Mouse (Mus musculus) cerebellum, postnatal 4 days (tissue): ENCODE measurements around the gene Cyb5d2.
"Not testable (repeated sequence)": the region's sequence is repeated elsewhere in the genome, so short reads cannot be mapped to it uniquely, and the experiment has no call there.

Experiments used
- DNase-seq, 2 experiments: peaks; one replicate each; pipeline ENCODE4 v3.0.0; 2022; ENCODE audit warnings: low spot score in 2 of 2, mixed read lengths in 1 of 2

Gene Cyb5d2

DNA sequence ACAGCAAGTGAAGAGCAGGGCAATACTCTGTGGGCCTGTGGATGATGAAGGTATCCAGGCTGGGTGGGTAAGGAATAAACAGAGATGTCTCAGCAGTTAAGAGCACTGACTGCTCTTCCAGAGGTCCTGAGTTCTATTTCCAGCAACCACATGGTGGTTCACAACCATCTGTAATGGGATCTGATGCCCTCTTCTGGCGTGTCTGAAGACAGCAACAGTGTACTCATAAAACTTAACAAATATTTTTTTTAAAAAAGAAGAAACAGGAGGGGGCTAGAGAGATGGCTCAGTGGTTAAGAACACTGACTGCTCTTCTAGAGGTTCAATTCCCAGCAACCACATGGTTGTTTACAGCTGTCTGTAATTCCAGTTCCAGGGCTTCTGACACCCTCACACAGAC lies 23.3 kb downstream of the Cyb5d2 start:
- not testable (repeated sequence) for DNase-seq

DNA sequence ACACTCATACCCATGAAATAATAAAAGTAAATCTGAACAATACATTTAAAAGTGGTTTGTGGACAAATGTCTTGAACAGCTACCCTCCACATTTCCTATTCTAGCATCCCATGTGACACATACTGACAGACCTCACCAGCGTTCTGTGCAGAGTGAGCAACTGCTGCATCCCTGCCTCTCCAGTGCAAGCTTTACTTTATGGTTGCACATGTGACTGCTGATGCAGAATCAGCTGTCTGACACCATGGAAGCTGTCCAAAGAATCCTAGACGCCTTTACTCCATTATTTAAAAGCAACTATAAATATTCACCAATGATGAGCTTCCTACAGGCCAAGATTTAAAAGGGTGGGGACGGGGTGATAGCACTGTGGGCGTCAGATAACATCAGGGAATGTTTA lies 24.5 kb downstream of the Cyb5d2 start:
- no peak for DNase-seq

DNA sequence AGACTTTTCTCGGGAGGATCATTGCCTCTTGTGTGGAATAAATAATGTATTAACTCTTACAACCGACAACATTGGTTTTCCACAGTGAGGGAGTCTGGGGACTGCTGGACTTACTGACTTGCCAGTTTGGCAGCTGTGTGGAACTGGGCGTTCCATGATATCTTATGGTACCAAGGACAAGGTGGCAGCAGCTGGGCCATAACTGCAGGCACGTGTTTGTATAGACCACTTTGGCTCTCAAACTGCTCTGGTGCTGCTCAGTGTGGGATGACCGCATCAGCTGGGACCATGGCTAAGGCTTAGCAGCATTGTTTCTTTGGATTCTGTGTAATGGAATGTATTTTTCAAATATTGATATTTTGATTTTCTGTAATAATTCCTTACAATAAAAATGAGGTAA lies 25.1 kb downstream of the Cyb5d2 start:
- DNase-seq: no peak

DNA sequence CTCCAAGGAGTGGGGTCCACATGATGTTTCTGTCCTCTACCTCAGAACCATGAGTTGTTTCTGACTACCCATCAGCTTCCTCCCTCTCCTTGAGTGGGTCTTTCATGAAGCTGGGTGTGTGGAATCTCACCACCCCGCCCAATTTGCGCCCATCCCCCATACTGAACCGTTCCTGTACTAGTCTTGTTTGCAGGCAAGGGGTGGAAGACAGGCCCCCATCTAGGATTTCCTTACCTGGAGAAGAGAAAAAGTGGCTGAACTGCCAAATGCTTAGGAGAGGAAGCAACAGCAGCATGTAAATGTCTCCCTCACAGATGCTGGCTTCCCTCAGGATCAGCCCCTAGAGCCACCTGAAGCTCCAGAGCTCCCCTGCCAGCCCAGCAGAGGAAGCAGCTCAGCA lies 25.6 kb downstream of the Cyb5d2 start:
- no peak for DNase-seq

DNA sequence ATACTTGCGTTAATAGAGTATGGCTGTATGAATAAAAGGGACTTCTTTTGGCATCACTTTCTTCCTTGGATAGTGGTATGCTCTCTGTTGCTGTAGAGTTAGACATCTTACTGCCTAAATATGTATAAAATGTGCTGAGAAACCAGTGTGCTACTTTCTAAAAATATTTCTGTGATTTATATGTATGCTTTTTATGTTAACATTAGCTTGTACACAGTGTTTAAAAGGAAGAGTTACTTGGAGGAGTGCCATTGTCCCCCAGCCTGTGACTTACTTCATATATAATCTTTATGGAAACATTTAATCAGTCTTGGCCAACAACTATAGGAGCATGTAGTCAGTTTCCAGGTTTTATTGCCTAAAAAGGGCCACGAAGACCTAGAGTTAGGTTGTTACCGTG lies 26.9 kb downstream of the Cyb5d2 start:
- no peak for DNase-seq

DNA sequence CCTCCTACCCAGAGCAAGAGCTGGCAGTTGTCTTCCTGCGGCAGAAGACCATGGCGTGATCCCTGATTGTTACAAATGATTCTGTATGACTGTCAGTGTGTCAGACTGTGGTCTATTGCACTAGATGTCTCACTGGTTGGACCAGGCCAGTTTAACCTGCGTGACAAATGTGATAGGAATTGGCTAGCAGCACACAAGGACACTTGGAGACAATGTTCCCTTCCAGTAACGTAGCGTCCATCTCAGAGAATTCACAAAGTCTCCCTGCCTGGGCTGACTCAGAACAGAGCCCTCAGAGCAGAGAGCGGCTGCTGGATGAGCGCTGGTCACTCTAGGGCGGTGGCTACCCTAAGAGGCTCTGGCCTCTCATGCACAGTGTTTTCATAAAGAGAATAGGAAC lies 28.2 kb downstream of the Cyb5d2 start:
- DNase-seq: no peak

DNA sequence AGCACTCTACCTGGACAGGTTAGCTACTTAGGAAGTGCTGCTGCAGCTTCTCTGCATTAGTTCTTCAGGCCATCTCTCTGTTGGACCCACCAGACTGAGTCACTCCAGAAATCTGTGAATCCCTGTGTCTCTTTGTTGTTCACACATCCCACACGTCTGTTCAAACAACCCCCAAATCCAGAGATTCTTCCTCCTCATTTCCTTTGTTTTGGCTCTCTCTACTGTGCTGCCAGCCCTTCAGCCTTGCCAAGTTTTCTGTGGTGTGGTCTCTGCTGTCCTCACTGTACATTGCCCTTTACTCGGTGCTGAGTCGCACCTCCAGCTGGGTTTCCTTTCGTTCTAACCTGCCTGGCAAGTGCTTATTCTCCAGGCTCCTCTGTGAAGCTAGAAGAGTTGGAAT lies 31.7 kb downstream of the Cyb5d2 start:
- no peak for DNase-seq

DNA sequence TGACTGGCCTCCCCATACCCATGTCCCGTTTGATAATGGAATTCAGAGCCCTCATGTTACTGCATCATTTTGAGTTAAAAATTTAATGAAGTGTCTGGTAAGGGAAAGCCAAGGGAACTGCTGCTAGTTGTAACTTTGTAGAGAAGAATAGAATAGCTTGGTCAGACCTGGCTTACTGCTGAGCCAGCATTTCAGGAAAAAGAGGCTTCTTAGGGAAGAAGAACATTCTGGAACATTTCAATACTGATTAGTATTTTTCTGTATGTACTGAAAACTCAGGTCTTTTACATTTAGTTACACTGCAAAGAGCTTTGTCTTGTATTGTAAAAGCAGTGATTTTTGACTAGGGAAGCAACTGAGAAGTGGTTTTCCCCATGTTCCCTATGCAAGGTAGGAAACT lies 35.2 kb downstream of the Cyb5d2 start:
- DNase-seq: no peak

DNA sequence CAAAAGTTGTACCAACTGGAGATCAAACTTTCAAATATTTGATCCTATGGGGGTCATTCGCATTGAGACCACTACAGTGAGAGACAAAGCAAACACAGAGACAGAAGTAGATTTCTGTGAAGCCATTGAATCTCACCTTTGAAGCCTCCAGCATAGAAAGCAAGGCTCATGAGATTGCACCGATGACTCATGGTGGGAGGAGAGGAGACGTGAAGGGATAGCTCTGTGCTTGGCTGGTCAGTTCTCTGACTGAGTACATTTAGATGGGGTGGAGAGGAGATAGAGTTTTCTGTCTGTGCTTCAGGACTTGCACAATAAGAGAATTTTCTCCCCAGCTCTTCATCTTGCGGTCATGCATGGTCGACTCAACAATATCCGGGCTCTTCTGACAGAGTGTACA lies 36.4 kb downstream of the Cyb5d2 start:
- no peak for DNase-seq

DNA sequence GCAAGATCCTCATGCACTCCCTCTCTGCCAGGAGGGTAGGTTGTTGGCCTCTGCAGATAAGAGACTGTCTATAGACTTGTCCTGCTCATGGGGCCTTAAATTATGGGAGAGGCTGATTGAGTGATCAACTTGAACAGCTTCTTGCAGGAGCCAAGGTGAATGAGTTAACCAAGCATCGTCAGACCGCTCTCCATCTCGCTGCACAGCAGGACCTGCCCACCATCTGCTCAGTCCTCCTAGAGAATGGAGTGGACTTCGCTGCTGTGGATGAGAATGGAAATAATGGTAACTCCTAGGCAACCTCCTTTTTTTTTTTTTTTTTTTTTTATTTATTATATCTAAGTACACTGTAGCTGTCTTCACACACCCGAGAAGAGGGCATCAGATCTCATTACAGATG lies 37.6 kb downstream of the Cyb5d2 start:
- DNase-seq: no peak

DNA sequence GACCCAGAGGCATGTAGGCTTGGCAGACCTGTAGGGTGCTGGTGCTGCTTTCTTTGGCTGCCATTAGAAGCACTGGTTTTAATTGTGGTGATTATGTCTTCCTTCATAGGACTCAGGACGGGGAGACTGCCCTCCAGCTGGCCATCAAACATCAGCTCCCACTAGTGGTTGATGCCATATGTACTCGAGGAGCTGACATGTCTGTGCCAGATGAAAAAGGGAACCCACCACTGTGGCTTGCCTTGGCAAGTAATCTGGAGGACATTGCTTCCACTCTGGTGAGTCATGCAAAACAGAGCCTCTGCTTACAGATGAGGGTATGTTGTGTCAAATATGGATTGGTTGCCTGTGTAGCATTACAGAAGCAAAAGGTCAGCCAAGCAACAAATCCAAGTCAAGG lies 44.0 kb downstream of the Cyb5d2 start:
- no peak for DNase-seq

DNA sequence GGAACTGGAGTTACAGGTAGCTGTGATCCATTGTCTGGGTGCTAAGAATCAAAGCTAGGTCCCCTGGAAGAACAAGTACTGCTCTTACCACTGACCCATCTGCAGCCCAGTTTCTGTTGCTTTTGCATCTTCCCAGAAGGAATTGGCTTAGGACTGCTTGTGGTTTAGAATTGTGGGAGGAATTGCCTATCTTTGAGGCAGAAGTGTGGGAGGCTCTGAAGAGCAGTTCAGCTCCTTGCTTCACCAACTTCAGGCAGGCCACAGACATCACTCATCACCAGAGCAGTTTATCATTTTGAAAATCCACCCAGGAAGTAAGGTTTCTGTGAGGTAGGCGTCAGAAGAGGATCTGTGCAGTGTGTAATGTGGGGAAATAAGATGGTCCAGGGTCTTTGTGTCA lies 56.9 kb downstream of the Cyb5d2 start:
- no peak for DNase-seq

DNA sequence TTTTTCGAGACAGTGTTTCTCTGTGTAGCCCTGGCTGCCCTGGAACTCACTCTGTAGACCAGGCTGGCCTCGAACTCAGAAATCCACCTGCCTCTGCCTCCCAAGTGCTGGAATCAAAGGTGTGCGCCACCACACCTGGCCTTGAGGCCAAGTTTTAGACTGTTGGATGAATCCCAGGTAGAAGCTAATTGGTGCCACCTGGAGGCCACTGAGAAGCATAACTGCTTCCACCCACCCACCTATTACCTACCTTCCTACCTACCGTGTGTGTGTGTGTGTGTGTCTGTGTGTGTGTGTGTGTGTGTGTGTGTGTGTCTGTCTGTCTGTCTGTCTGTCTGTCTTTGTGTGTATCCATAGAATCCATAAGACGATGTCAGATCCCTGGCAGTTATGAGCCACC lies 58.4 kb downstream of the Cyb5d2 start:
- DNase-seq: not testable (repeated sequence)

DNA sequence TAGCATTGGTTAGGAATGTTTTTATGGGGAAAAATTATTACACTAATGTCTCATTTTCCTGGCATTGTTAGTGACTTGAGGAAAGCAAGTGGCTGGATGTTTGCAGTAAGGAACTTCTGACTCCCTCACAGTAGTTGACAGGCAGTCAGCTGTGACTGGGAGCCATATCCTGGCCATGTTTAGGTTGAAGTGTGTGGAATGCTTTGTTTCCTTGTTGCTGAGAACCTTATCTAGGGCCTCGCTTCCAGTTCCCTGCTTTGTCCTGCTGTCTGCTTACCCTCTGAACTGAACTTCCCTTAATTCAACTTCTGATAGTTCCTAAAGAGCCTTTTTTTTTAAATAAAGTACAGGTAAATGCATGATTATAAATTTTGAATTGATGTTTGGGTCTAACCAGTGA lies 59.6 kb downstream of the Cyb5d2 start:
- no peak for DNase-seq

DNA sequence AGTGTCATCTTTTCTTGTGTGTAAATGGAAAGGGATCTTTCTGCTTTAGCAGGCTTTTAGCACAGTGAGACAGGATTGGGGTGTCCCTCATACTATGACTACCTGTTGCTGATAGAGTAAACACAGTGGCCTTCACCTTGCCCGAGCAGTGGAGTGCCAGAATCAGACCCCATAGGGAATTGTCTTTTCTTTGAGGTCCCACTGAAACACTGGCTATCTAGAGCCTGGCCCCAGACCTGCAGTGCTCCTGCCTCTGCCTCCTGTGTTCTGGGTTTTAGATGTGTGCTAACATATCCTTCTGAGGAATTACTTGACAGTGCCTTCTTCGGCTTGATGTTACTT lies 60.5 kb downstream of the Cyb5d2 start:
- no peak for DNase-seq

DNA sequence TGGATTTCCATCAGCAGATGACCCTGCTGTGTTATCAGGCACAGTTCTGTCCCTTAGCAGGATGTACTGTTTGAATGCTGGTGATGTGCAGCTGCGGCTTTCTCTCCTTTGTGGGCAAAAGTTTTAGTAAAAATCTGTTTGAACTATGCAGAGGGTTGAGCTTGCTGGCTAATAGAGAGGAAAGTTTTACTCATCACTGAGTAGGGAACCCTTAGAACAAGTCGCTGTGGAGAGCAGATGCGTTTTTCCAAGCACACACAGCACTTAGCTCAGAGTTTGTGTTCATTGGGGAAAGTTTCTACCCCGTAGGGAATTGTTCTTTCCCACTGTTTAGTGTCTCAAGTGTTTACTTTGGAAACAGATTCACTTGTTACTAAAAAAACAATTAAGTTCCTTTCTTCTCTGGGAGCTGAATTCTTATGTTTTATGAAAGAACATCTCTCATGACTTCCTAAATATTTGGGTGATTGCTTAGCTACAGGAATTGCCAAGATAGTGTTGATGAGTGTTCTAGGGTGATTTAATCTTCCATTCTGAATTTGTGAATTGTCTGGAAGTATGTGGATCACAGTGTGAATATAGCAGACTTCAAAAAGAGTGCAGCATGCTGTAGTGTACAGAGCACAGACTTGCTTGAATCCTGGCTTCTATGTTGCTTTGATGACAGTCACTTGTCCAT lies 61.0 kb downstream of the Cyb5d2 start:
- no peak for DNase-seq

DNA sequence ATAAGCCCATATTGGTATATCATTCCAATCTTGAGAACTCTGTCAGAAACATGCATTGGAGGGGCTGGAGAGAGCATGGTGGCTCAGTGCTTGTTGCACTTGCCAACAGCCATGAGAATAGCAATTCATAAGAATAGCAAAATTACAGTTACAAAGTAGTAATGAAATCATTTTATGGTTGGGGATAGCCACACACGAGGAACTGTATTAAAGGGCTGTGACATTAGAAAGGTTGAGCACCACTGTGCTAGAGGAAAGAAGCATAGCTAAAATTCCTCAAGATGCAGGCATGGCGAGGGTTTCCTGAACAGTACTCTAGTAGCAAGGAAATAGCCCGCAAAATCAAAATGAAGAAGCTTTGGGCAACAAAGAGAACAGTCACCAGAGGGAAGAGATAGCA lies 62.2 kb downstream of the Cyb5d2 start:
- DNase-seq: no peak
